Mouse (Mus musculus): ENCODE measurements around the gene Grid2.

- TF ChIP-seq CTCF (IDR thresholded peaks at IDR 0.05; ENCODE audit: extremely low read depth, insufficient read length, insufficient replicate concordance, low read depth, low read length) (no peak), POLR2A (IDR thresholded peaks at IDR 0.05; ENCODE audit: low read depth, low read length) (no peak)
Observed at GRCm38 (mm10) chr6:64046084-64046483, 790.4 kb downstream of the Grid2 start.
